Mouse (Mus musculus): ENCODE measurements around the gene Islr2. TPM values are rescaled to one million over a fixed set of nuclear protein-coding genes. Genes with fewer than 3 reads are reported as not detected.
A peak's percentile ranks its signal among the peaks of the same experiment; 100 is the strongest.

Islr2 gene
- polyA plus RNA-seq, 1 experiment = 0.67 TPM

- H3K9ac ChIP-seq (ENCODE audit: low read depth, poor library complexity, severe bottlenecking) = no peak overlapping the region
Observed at GRCm38 (mm10) chr9:58157838-58158237, 46.3 kb downstream of the Islr2 start.

GRCm38 (mm10) chr9:58156819-58157560 is 47.1 kb downstream of the Islr2 start:
- no peak overlapping the region for H3K9ac ChIP-seq (ENCODE audit: low read depth, poor library complexity, severe bottlenecking)
- TF ChIP-seq CTCF (IDR thresholded peaks at IDR 0.05; ENCODE audit: low read depth, low read length) (no peak), POLR2A (IDR thresholded peaks at IDR 0.05; ENCODE audit: insufficient read depth, low read length) (no peak), EP300 (IDR thresholded peaks at IDR 0.05; ENCODE audit: insufficient read depth, low read depth, low read length) (no peak)
- no peak overlapping the region for H3K27ac ChIP-seq (ENCODE audit: insufficient read depth, low read length)
- H3K9me3 ChIP-seq (replicated peaks; ENCODE audit: control insufficient read depth, insufficient read depth, low read length, poor library complexity, severe bottlenecking) = no peaks in the 10 kb centered on the region
- no peaks in the 10 kb centered on the region for H3K4me1 ChIP-seq (ENCODE audit: control insufficient read depth, insufficient read depth, low read length)
- no peaks in the 10 kb centered on the region for H3K36me3 ChIP-seq (ENCODE audit: control insufficient read depth, insufficient read depth, low read length, poor library complexity, severe bottlenecking)
- H3K4me3 ChIP-seq (ENCODE audit: low read depth, low read length) = no peak overlapping the region
- no peaks in the 10 kb centered on the region for H3K27me3 ChIP-seq (ENCODE audit: control insufficient read depth, insufficient read depth, low read length, poor library complexity, severe bottlenecking)

More at GRCm38 (mm10) chr9:58157838-58158237, 46.3 kb downstream of the Islr2 start:
- Histone ChIP-seq H3K36me3 (ENCODE audit: control insufficient read depth, insufficient read depth, low read length, poor library complexity, severe bottlenecking) (no peaks in the 10 kb centered on the region), H3K27me3 (ENCODE audit: control insufficient read depth, insufficient read depth, low read length, poor library complexity, severe bottlenecking) (no peaks in the 10 kb centered on the region), H3K4me3 (ENCODE audit: low read depth, low read length) (peak overlapping the region; percentile 3; the same call in 1 of the 2 replicates), H3K9me3 (replicated peaks; ENCODE audit: control insufficient read depth, insufficient read depth, low read length, poor library complexity, severe bottlenecking) (no peaks in the 10 kb centered on the region), H3K27ac (ENCODE audit: insufficient read depth, low read length) (no peak overlapping the region), H3K4me1 (ENCODE audit: control insufficient read depth, insufficient read depth, low read length) (no peaks in the 10 kb centered on the region)
- TF ChIP-seq EP300 (IDR thresholded peaks at IDR 0.05; ENCODE audit: insufficient read depth, low read depth, low read length) (no peak), POLR2A (IDR thresholded peaks at IDR 0.05; ENCODE audit: insufficient read depth, low read length) (no peak), CTCF (IDR thresholded peaks at IDR 0.05; ENCODE audit: low read depth, low read length) (no peak)

- Histone ChIP-seq H3K27me3 (ENCODE audit: control insufficient read depth, insufficient read depth, low read length, poor library complexity, severe bottlenecking) (no peaks in the 10 kb centered on the region), H3K9me3 (replicated peaks; ENCODE audit: control insufficient read depth, insufficient read depth, low read length, poor library complexity, severe bottlenecking) (no peaks in the 10 kb centered on the region), H3K9ac (ENCODE audit: low read depth, poor library complexity, severe bottlenecking) (no peak overlapping the region), H3K4me3 (ENCODE audit: low read depth, low read length) (no peak overlapping the region), H3K27ac (ENCODE audit: insufficient read depth, low read length) (no peak overlapping the region), H3K36me3 (ENCODE audit: control insufficient read depth, insufficient read depth, low read length, poor library complexity, severe bottlenecking) (no peaks in the 10 kb centered on the region), H3K4me1 (ENCODE audit: control insufficient read depth, insufficient read depth, low read length) (no peaks in the 10 kb centered on the region)
- TF ChIP-seq CTCF (IDR thresholded peaks at IDR 0.05; ENCODE audit: low read depth, low read length) (no peak), POLR2A (IDR thresholded peaks at IDR 0.05; ENCODE audit: insufficient read depth, low read length) (no peak), EP300 (IDR thresholded peaks at IDR 0.05; ENCODE audit: insufficient read depth, low read depth, low read length) (no peak)
Observed at GRCm38 (mm10) chr9:58155366-58155765, 48.8 kb downstream of the Islr2 start.

GRCm38 (mm10) chr9:58153095-58153494 is 51.0 kb downstream of the Islr2 start:
- Histone ChIP-seq H3K9ac (ENCODE audit: low read depth, poor library complexity, severe bottlenecking) (no peak overlapping the region), H3K4me1 (ENCODE audit: control insufficient read depth, insufficient read depth, low read length) (no peaks in the 10 kb centered on the region), H3K9me3 (replicated peaks; ENCODE audit: control insufficient read depth, insufficient read depth, low read length, poor library complexity, severe bottlenecking) (no peaks in the 10 kb centered on the region), H3K27ac (ENCODE audit: insufficient read depth, low read length) (no peak overlapping the region), H3K36me3 (ENCODE audit: control insufficient read depth, insufficient read depth, low read length, poor library complexity, severe bottlenecking) (no peaks in the 10 kb centered on the region), H3K27me3 (ENCODE audit: control insufficient read depth, insufficient read depth, low read length, poor library complexity, severe bottlenecking) (no peaks in the 10 kb centered on the region), H3K4me3 (ENCODE audit: low read depth, low read length) (no peak overlapping the region)
- TF ChIP-seq CTCF (IDR thresholded peaks at IDR 0.05; ENCODE audit: low read depth, low read length) (no peak), POLR2A (IDR thresholded peaks at IDR 0.05; ENCODE audit: insufficient read depth, low read length) (no peak), EP300 (IDR thresholded peaks at IDR 0.05; ENCODE audit: insufficient read depth, low read depth, low read length) (no peak)

- Histone ChIP-seq H3K4me3 (ENCODE audit: low read depth, low read length) (no peak overlapping the region), H3K36me3 (ENCODE audit: control insufficient read depth, insufficient read depth, low read length, poor library complexity, severe bottlenecking) (no peaks in the 10 kb centered on the region), H3K4me1 (ENCODE audit: control insufficient read depth, insufficient read depth, low read length) (no peaks in the 10 kb centered on the region), H3K9me3 (replicated peaks; ENCODE audit: control insufficient read depth, insufficient read depth, low read length, poor library complexity, severe bottlenecking) (no peaks in the 10 kb centered on the region), H3K27me3 (ENCODE audit: control insufficient read depth, insufficient read depth, low read length, poor library complexity, severe bottlenecking) (no peaks in the 10 kb centered on the region), H3K9ac (ENCODE audit: low read depth, poor library complexity, severe bottlenecking) (no peak overlapping the region), H3K27ac (ENCODE audit: insufficient read depth, low read length) (no peak overlapping the region)
- TF ChIP-seq CTCF (IDR thresholded peaks at IDR 0.05; ENCODE audit: low read depth, low read length) (no peak), EP300 (IDR thresholded peaks at IDR 0.05; ENCODE audit: insufficient read depth, low read depth, low read length) (no peak), POLR2A (IDR thresholded peaks at IDR 0.05; ENCODE audit: insufficient read depth, low read length) (no peak)
Observed at GRCm38 (mm10) chr9:58150733-58151361, 53.3 kb downstream of the Islr2 start.

GRCm38 (mm10) chr9:58148806-58149205 is 55.3 kb downstream of the Islr2 start:
- no peak overlapping the region for H3K27ac ChIP-seq (ENCODE audit: insufficient read depth, low read length)
- H3K9me3 ChIP-seq (replicated peaks; ENCODE audit: control insufficient read depth, insufficient read depth, low read length, poor library complexity, severe bottlenecking) = no peaks in the 10 kb centered on the region
- TF ChIP-seq EP300 (IDR thresholded peaks at IDR 0.05; ENCODE audit: insufficient read depth, low read depth, low read length) = no peak
- no peak for TF ChIP-seq CTCF (IDR thresholded peaks at IDR 0.05; ENCODE audit: low read depth, low read length)
- TF ChIP-seq POLR2A (IDR thresholded peaks at IDR 0.05; ENCODE audit: insufficient read depth, low read length) = no peak
- no peaks in the 10 kb centered on the region for H3K36me3 ChIP-seq (ENCODE audit: control insufficient read depth, insufficient read depth, low read length, poor library complexity, severe bottlenecking)
- no peak overlapping the region for H3K9ac ChIP-seq (ENCODE audit: low read depth, poor library complexity, severe bottlenecking)
- H3K4me3 ChIP-seq (ENCODE audit: low read depth, low read length) = no peak overlapping the region
- no peaks in the 10 kb centered on the region for H3K27me3 ChIP-seq (ENCODE audit: control insufficient read depth, insufficient read depth, low read length, poor library complexity, severe bottlenecking)
- no peaks in the 10 kb centered on the region for H3K4me1 ChIP-seq (ENCODE audit: control insufficient read depth, insufficient read depth, low read length)

Other genes starting within 250 kb of the Islr2 start
- 0.41 and 0.45 TPM in 2 replicates for gene Cyp11a1, start 197.9 kb downstream of the Islr2 start, polyA plus RNA-seq (2011; ENCODE audit: insufficient read depth, insufficient read length, low read depth, missing spikeins)
- 0.36 TPM in 1 of 2 replicates, not detected in the other for gene Stra6, start 140.5 kb downstream of the Islr2 start, polyA plus RNA-seq (2011; ENCODE audit: insufficient read depth, insufficient read length, low read depth, missing spikeins)
- gene Ccdc33, start 85.5 kb downstream of the Islr2 start, polyA plus RNA-seq (2011; ENCODE audit: insufficient read depth, insufficient read length, low read depth, missing spikeins) = not detected in 2 replicates
- gene Islr, start within 50 bp of the Islr2 start, polyA plus RNA-seq (2011; ENCODE audit: insufficient read depth, insufficient read length, low read depth, missing spikeins) = not detected in 2 replicates
- 198 and 200 TPM in 2 replicates for gene Pml, start 45.5 kb upstream of the Islr2 start, polyA plus RNA-seq (2011; ENCODE audit: insufficient read depth, insufficient read length, low read depth, missing spikeins)
- 24.6 and 26.5 TPM in 2 replicates for gene Stoml1, start 48.8 kb upstream of the Islr2 start, polyA plus RNA-seq (2011; ENCODE audit: insufficient read depth, insufficient read length, low read depth, missing spikeins)
- gene Loxl1, start 108.9 kb upstream of the Islr2 start, polyA plus RNA-seq (2011; ENCODE audit: insufficient read depth, insufficient read length, low read depth, missing spikeins) = 3.4 and 3.6 TPM in 2 replicates
- gene Tbc1d21, start 166.1 kb upstream of the Islr2 start, polyA plus RNA-seq (2011; ENCODE audit: insufficient read depth, insufficient read length, low read depth, missing spikeins) = not detected in 2 replicates